Mouse (Mus musculus) thymus, postnatal 4 days (tissue): ENCODE measurements around the gene Plpp6.

ENCODE experiments used
- DNase-seq: peaks from one replicate; pipeline ENCODE4 v3.0.0; 2021

Gene Plpp6

GRCm38 (mm10) chr19:28963842-28964551 is at the start of gene Plpp6:
Plpp6 (plus strand) TSS chr19:28963953.
- peak; percentile 88 for DNase-seq

- DNase-seq, result no peak
Observed at GRCm38 (mm10) chr19:28914598-28914997, 49.2 kb upstream of the Plpp6 start.

DNA sequence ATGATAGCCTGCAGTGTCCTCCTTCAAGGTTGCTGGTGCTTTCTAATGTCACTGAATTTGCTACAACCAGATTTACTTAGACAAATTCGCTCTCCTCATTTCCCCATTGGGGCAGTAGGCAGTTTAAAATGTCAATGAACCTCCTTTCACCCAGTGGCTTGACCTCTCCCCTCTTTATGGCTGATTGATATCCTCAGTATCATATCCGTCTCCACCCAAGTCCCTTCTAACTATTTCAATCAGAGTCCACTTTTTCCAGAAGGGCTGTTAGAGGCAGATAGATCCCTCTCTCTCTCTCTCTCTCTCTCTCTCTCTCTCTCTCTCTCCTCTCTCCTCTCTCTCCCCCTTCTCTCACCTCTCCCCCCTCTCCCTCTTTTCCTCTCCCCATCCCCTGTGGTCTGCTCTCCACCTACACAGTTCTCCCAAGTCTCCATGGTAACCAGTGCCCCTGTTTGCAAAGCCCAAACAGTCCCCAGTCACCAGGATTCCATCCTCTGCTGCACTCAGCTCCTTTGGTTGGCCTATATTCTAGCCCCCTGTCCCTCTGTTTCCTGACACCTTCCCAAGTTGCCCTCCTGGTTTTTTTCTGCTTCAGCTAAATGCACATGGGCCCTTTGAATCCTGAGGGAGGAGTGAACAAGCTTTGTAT is 48.0 kb upstream of the Plpp6 start:
- no peak for DNase-seq

DNA sequence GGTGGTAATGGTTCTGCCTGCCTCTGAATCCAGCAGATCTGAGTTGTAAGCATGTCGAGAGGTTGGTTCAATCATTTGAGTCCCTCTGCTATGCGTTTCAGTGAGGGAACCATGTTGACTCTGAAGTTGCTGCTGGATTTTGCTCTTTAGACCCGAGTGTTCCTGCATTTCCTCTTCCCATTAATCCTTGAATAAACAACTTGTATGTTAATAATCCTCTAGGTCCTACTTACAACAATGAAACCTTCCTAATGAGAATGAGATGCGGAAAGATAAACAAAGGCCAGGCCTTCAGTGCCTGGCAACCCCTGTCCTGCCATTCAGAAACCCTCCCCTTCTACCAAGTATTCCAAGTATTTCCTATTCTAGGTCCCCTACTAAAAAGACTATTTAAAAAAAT is 47.3 kb upstream of the Plpp6 start:
- DNase-seq, result no peak

- no peak for DNase-seq
Observed at GRCm38 (mm10) chr19:28917839-28918238, 45.9 kb upstream of the Plpp6 start.

DNA sequence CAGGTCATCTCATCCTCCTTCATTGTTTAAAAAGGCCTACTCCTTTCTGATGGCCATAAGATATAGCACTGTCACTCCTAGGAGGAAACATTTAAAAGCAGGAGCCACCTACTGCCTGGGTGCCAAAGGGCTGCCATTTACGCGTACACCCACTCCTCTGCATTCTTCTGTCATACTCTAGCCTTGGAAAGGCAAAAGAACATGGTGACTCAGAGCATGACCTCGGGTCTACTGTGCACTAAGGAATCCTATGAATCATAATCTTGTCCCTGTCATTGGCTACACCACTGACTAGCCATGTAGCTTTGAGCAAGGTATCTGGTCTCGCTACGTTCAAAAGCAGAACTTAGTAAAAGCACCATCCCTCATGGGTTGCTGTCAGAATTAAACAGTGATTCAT is 37.4 kb upstream of the Plpp6 start:
- no peak for DNase-seq

DNA sequence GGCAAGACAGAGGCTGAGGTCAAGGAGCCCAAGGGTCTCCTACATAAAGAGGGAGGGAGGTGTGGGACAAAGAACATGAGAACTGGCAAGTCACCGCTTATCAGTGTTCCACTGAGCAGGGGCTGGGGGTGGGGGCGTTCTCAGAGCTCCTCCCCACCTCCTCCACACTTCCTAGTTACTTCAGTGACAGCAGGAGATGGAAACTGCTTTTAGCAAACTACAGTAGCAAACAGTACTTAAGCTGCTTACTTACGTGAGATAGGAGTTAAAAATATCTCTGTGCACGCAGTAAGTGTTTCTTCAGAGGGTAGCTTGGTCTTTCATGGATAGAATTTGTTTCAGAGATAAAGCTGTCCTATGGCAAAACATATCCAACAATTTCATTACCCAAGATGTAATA is 36.4 kb upstream of the Plpp6 start:
- no peak for DNase-seq

DNA sequence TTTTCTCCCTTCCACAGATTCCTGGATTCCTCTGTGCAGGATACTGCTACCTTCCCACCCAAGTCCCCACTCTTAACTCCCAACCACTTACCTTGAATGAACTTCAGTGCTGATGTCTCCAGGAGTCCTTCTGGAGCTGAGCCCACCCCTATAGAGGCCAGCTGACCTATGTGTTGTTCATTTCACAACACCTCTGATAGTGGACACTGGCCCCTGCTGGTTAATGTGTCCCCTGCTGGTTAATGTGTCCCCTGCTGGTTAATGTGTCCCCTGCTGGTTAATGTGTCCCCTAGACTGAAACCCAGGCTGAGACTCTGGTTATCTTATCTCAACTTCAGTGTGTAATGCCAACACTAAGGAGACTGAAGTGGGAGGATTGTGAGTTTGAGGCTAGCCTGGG is 34.7 kb upstream of the Plpp6 start:
- no peak for DNase-seq

DNA sequence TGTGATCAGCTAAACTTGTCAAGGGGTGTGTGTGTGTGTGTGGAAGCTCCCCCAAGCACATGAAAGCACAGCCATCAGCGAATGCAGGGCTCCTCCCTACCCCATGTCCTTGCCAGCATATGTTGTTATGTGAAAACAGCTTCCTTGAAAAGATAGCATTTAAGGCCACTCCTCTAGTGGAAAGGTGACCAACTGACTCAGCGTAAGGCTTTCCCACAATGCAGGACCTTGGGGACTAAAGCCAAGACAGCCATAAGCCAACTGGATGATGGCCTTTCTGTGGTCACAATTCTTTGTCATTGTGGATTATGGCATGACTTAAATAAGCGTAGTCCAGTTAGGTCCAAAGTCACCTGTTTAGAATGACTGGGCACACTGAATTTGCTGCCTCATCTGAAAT is 28.9 kb upstream of the Plpp6 start:
- DNase-seq, result no peak

GRCm38 (mm10) chr19:28940135-28940874 is 23.4 kb upstream of the Plpp6 start:
- DNase-seq, result no peak

GRCm38 (mm10) chr19:28941271-28941670 is 22.5 kb upstream of the Plpp6 start:
- no peak for DNase-seq

DNA sequence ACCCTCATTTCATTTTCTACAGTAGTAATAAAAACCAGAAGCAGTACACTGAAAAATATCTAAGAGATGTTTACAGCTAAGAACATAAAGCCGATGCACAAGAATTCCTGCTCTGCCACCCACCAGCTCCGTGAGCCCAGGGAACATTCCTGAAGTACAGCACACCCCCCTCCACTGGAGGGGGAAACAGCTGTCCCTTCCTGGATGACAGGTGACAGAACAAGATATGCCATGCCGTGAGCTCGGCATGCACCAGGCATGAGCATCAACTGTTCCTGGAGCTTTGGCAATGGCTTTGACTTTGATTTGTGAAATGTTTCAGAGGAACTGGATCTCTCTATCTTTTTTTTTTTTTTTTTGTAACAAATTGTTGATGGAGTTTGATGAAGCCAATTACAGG is 17.0 kb upstream of the Plpp6 start:
- DNase-seq, result no peak

GRCm38 (mm10) chr19:28947311-28947710 is 16.4 kb upstream of the Plpp6 start:
- DNase-seq, result no peak

DNA sequence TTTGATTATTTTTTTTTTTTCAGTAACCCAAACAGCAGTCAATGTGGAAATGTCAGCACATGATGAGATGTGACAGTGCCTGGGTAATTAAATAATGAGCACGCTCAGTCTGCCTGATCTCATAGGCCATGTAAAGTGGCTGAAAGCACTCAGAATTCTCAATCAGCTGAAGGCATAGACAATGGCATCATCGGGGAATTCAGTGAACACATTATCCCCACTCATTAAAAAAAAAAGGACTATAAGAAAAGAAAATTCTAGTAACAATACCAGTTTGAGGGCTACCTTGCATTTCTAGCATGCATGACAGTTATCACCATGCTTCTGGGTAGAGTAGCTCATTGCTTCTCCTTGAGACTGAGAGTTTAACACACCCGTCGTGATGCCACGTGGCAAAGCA is 12.5 kb upstream of the Plpp6 start:
- no peak for DNase-seq

- DNase-seq, result no peak
Observed at GRCm38 (mm10) chr19:28963113-28963512, 640 bp upstream of the Plpp6 start.

- DNase-seq, result no peak
Observed at GRCm38 (mm10) chr19:28963513-28963841, 276 bp upstream of the Plpp6 start.

DNA sequence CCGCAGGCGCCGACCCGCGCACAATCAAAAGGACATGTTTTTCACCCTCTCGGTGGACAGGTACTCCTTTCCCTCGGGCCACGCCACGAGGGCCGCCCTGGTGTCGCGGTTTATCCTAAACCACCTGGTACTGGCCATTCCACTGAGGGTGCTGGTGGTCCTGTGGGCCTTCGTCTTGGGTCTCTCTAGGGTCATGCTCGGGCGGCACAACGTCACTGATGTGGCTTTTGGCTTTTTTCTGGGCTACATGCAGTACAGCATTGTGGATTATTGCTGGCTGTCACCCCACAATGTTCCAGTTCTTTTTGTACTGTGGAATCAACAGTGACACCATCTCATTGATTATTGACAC is 775 bp downstream of the Plpp6 start:
- no peak for DNase-seq

GRCm38 (mm10) chr19:28967652-28968051 is 3.9 kb downstream of the Plpp6 start, which contains the start of gene 4430402I18Rik:
4430402I18Rik (minus strand) TSS chr19:28967800.
- no peak for DNase-seq

GRCm38 (mm10) chr19:28968178-28968577 is 4.4 kb downstream of the Plpp6 start:
- DNase-seq, result no peak

GRCm38 (mm10) chr19:28969231-28969630 is 5.5 kb downstream of the Plpp6 start:
- DNase-seq, result no peak

DNA sequence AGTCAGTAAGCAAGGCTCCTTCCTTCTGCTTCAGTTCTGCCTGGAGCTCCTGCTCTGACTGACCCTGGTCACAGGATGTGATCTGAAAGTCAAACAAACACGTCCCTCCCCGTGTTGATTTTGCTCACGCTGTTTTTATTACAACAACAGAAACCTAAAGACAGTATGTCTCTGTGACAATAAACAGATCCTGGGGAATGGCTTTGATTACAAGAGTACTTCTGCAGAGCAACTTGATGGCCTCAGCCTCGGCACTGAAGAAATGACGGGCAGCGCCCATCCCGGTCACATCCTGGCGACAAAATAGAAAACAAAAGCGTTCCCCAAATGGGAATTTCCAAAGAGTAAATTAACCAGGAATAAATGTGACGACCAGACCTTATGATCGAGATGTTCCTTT is 6.5 kb downstream of the Plpp6 start:
- no peak for DNase-seq

- peak; percentile 91 for DNase-seq
Observed at GRCm38 (mm10) chr19:28974862-28975611, 11.3 kb downstream of the Plpp6 start.

- DNase-seq, result no peak
Observed at GRCm38 (mm10) chr19:28982617-28983016, 18.9 kb downstream of the Plpp6 start.

DNA sequence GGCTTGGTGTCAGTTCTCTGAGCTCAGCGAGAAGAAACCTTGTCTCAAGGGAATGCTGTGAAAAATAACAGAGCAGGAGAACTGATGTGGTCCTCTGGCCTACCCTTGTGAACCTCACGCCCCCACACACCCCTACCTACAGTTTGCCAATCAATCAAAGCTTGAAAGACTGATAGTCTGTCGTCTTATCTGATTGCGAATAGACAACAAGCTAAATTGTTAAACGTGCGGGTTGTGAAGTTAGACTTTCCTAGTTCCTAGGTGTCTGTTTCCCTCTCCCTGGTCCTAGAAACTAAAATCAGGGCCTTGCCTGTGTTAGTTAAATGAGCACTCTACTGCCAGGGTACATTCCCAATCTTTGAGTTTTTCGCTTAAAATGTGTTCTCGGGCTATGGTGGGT is 25.8 kb downstream of the Plpp6 start:
- no peak for DNase-seq
